Mouse (Mus musculus): ENCODE results near the gene Raf1.

DNA sequence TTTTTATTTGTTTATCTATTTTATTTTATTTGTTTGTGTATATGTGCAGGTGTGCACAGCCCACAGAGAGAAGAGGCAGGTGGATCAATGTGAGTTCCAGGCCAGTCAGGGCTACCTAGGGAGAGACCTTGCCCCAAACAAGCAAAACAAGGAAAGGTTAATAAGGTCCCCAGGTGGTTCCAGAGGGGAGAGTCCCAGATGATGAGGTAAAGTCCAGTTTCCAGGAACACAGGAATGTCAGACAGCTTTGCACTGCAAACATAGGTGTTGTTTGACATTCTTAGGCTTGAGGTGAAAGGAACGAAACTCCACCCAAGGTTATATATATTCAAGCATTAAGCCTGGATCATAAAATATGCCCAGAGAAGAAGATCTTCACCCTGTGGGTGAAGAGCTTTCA lies 24.3 kb upstream of the Raf1 start:
- no peak for TF ChIP-seq ZMIZ1 (IDR thresholded peaks at IDR 0.05; ENCODE audit: low read depth, low read length)
- TF ChIP-seq KAT2A (conservative IDR thresholded peaks at IDR 0.05; ENCODE audit: low read depth, low read length): no peak

All from MEL (cell line).